ENCODE assay signal across 24 mouse cellular contexts in the genomic region with DNA sequence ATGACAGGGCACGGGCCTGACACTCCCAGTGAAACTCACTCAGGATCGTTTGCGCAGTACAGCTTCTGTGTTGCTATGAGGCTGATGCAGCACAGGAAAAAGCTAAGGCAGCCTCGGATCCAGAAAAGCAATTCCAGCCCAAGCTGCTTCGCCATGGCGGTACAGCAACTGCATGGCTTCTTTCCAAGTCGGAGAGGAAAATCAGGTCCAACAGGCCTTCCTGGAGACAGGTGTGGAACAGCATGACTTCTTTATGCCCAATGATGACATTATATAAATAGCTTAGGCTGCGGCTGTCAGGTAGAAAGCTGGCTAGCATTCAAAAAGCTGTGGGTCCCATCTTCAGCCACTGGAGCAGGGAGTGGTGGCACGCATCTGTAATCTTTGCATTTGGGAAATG.
"Had no signal": no experiment of that assay in that cellular context is flagged by ENCODE, and none has a peak within 500 bp of the region (broad histone marks: within the 10 kb centered on the region; RNA-seq: fewer than 3 reads in every experiment).

No protein-coding gene starts in this region.

- ATAC-seq: intestine, postnatal 0 days; liver, embryonic 12.5 days; midbrain, embryonic 13.5 days; midbrain, embryonic 16.5 days had no signal

- H3K27ac ChIP-seq: kidney, postnatal 0 days; limb, embryonic 10.5 days; limb, embryonic 13.5 days; liver, embryonic 12.5 days; liver, embryonic 15.5 days; lung, embryonic 15.5 days; midbrain, embryonic 10.5 days; midbrain, embryonic 13.5 days; neural tube, embryonic 13.5 days had no signal

- H3K9ac ChIP-seq: limb, embryonic 13.5 days; liver, embryonic 12.5 days; liver, embryonic 15.5 days; lung, embryonic 15.5 days; midbrain, embryonic 13.5 days; neural tube, embryonic 13.5 days had no signal

- H3K36me3 ChIP-seq: limb, embryonic 10.5 days; limb, embryonic 13.5 days; liver, embryonic 12.5 days; liver, embryonic 15.5 days; lung, embryonic 15.5 days; midbrain, embryonic 10.5 days; midbrain, embryonic 13.5 days; neural tube, embryonic 13.5 days had no signal

- DNase-seq: kidney, adult 2 months; kidney, postnatal 25 days; layer of hippocampus, adult 9-11 months; liver; lung, adult 18-20 months; lung, postnatal 10 days; lung, postnatal 36 days; thymus, adult 2 months; thymus, postnatal 14 days; thymus, postnatal 4 days had no signal

- H3K4me2 ChIP-seq: limb, embryonic 13.5 days; liver, embryonic 12.5 days; liver, embryonic 15.5 days; lung, embryonic 15.5 days; midbrain, embryonic 13.5 days; neural tube, embryonic 13.5 days had no signal

- H3K4me1 ChIP-seq: limb, embryonic 10.5 days; limb, embryonic 13.5 days; liver, embryonic 12.5 days; liver, embryonic 15.5 days; lung, embryonic 15.5 days; megakaryocyte, embryonic 14.5 days; midbrain, embryonic 10.5 days; midbrain, embryonic 13.5 days; neural tube, embryonic 13.5 days had no signal

- H3K9me3 ChIP-seq: limb, embryonic 10.5 days; limb, embryonic 13.5 days; liver, embryonic 12.5 days; liver, embryonic 15.5 days; lung, embryonic 15.5 days; midbrain, embryonic 10.5 days; midbrain, embryonic 13.5 days; neural tube, embryonic 13.5 days had no signal

- H3K27me3 ChIP-seq: limb, embryonic 13.5 days; liver, embryonic 12.5 days; liver, embryonic 15.5 days; lung, embryonic 15.5 days; midbrain, embryonic 13.5 days; neural tube, embryonic 13.5 days had no signal

- H3K4me3 ChIP-seq: layer of hippocampus, adult 2 months; limb, embryonic 10.5 days; limb, embryonic 13.5 days; liver, embryonic 12.5 days; liver, embryonic 15.5 days; lung, embryonic 15.5 days; megakaryocyte, embryonic 14.5 days; midbrain, embryonic 10.5 days; midbrain, embryonic 13.5 days; myocyte; neural tube, embryonic 13.5 days had no signal
